Mouse (Mus musculus): ENCODE measurements around the gene Vmn1r76.

Gene Vmn1r76

GRCm38 (mm10) chr7:11938113-11938512 lies at the start of gene Vmn1r76:
TSS of gene Vmn1r76 (minus strand) at chr7:11938213.
- no peak for DNase-seq (ENCODE audit: extremely low read depth, low read depth)

GRCm38 (mm10) chr7:11972611-11973010 lies 34.6 kb upstream of the Vmn1r76 start:
- DNase-seq (ENCODE audit: extremely low read depth, low read depth), result no peak

GRCm38 (mm10) chr7:11947991-11948390 lies 10.0 kb upstream of the Vmn1r76 start:
- DNase-seq (ENCODE audit: extremely low read depth, low read depth), result no peak

- no peak for DNase-seq (ENCODE audit: extremely low read depth, low read depth)
These were observed 63.7 kb downstream of the Vmn1r76 start, which contains the start of gene Vmn1r75 for GRCm38 (mm10) chr7:11874330-11874729. TSS of gene Vmn1r75 (plus strand) at chr7:11874630.
